Mouse (Mus musculus): Measurements from ENCODE around the gene Lrrc23. TPM values are rescaled to one million over a fixed set of nuclear protein-coding genes. Genes with fewer than 3 reads are reported as not detected.
"Not testable (repeated sequence)": the region's sequence is repeated elsewhere in the genome, so short reads cannot be mapped to it uniquely, and the experiment has no call there.

The Lrrc23 gene
- total RNA-seq (2014; fragmentation: Nextera tagmentation) (not detected in 2 replicates), total RNA-seq (2017) (0.98 TPM in 1 of 2 replicates, not detected in the other)

DNA sequence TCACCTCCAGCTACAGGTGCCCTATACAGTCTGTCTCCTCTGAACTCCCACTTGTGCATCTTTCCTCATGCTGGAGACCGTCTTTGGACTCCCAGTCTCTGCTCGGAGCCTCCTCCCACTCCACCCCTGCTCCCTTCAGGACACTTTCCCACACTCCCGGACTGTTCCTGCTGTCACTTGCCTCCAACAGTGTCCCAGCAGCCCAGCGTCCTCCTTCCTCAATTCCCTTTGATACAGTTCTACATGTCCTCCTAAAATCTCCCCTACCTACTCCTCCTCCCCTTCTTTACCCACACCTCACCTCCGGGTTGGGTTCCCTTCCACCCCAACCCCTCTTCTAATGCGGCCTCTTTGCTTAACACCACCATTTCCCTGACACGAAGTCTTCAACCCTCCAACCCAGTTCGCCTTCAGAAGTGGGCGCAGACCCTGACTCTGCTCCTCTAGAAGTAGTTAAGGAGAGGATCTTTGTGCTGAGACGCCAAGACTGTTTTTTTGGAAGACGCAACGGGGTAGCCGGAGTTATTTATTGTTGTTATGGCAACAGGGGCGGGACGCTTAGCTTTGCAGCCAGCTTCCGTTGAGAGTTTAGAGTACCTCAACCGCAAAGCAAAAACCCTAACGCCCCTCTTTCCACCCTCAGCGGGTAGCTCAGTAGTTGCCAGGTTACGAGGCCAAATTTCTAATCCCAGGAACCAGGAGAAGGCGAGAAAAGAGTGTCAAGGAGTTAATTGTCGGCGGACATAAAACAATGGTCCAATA, at the start of gene Lrrc23:
TSS of gene Lrrc23 (minus strand) at position 506 of the 762 bp plus-strand sequence.
- peak; percentile 79 for ATAC-seq (replicated peaks; ENCODE audit: poor library complexity, severe bottlenecking)

DNA sequence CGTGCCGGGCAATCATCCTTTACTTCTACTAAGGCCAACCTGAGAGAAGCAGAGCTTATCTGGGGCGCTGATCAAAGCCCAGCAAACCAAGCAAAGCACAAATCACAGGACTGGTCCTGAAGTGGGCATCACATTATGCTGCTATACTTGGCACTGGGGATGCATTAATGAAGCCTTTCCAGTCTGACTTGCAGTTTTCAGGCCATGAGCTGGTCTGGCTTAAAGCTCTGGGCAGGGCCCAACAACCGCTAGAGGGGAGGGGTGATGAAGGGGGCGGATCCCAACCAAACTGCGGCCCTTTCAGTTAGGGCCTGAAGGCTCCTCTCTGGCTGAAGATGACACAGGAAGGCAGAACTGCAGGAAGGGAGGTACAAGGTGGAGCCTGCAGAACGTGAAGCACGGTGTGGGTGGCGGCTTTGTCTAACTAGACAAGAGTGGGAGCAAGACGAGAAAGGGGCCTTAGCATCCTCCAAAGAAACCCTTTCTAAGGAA, 48.6 kb upstream of the Lrrc23 start:
- peak; percentile 43 for ATAC-seq (replicated peaks; ENCODE audit: poor library complexity, severe bottlenecking)

GRCm38 (mm10) chr6:124822049-124822448, 42.5 kb upstream of the Lrrc23 start:
- no peak for ATAC-seq (replicated peaks; ENCODE audit: poor library complexity, severe bottlenecking)

DNA sequence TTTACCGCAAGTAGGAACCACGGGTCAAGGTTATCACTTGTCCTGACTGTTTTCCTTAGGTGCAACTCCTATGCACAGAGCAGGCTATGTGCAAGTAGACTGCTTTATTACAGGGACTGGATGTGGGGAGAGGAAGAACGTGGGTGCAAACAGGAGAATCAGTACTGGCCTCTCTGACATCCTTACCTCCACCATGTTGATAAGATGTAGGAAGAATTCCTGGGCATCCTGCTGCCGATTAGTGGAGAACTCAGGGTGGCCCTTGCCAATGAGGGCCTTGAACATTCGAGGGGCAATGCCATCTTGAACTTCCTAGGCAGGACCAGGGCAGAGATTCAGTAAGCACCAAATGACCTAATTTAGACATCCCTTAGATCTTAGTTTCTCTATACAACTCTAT, 41.4 kb upstream of the Lrrc23 start:
- no peak for ATAC-seq (replicated peaks; ENCODE audit: poor library complexity, severe bottlenecking)

- ATAC-seq (replicated peaks; ENCODE audit: poor library complexity, severe bottlenecking): peak; percentile 82
Observed at GRCm38 (mm10) chr6:124817971-124818370, 38.4 kb upstream of the Lrrc23 start.

DNA sequence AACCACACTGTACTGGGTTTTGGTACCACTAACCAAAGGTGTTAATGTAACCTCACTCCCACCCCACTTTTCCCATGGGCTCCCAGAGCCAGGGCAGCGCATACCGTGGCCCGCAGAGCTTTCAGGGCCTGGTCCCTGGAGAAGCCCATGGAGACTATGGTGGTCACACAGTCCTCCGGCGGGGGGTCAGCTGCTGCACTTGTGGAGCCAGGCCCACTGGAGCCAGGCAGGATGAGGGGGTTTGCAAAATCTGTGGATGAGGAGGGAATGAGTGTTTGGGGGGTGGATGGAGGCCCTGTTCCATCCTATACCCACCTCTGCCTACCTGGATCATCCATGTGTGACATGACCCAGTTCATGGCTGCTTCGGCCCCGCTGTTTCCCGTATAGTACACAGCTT, 38.0 kb upstream of the Lrrc23 start:
- no peak for ATAC-seq (replicated peaks; ENCODE audit: poor library complexity, severe bottlenecking)

GRCm38 (mm10) chr6:124817125-124817524, 37.6 kb upstream of the Lrrc23 start:
- no peak for ATAC-seq (replicated peaks; ENCODE audit: poor library complexity, severe bottlenecking)

DNA sequence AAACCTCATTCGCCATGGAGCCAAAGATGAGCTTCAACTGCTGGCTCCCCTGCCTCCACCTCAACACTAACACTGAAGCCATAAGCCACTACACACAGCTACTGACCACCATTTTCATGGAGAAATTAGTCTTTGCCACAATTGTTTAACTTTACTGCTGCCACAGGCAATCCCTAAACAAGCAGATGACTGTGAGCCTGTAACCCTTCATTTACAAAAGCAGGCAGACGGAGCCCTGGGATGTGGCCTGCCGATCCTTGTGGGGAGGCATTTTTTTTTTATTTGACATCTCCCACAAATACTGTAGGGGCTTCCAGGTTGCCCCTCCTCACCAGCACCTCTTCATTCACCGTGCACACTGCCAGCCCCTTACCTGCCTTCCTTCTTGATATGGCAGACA, 37.1 kb upstream of the Lrrc23 start:
- no peak for ATAC-seq (replicated peaks; ENCODE audit: poor library complexity, severe bottlenecking)

DNA sequence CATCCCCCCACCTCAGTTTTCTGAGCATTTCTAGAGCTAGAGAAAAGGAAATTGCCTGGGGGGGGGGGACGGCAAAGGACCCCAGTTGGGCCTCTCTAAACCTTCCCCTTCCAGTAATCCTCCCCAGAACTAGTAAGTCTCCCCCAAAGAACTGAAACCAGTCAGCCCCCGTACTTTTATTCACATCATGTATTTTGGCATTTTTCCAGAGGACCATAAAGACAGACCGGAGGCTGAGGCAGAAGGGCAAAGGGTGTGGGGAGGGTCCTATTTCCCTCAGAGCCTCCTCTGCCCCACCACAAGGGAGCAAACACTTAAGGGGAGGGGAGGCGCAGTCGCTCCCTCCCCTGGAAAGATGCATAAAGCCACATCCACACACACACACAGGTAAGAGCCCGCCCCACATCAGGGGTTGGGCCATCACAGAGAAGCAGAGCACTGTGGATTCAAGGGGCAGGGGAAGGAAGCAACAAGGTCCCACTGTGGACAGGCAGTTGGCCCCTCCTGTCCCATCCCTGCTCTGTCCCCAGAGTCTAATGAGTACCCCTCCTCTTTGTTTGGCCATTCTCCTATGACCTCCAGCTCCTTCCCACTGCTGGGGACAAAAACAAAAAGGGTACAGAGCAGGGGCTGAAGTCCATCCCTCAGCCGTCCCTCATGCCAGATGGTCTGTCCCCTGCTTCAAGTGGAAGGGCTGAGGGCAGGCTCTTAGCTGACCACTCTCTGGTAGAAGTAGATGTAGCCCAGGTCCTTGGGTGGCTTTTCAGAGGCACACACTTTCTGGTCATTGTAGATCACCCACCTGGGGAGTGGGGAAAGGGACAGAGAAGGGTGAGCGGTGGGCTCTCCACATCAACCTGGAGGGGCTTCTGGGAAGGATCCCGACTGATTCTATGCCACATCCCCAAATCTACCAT, 35.6 kb upstream of the Lrrc23 start:
- ATAC-seq (replicated peaks; ENCODE audit: poor library complexity, severe bottlenecking): no peak

DNA sequence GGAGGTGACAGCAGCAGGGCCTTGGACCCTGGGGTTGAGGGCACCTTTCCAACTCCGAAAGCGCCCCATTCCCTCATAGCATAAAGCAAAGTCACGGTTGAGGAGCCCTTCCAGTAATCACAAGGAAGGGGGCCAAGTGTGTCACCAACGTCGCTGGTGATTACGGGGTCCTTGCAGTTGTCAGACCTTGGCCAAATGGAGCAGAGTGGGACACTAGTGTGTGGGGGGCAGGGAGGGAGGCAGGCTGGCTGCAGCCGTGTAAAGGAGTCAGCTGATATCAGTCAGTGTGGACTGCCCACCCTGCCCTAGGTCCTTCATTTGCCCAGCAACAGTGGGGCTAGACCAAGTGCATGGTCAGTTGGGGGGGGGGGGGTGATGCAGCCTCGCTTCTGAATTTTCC, 34.9 kb upstream of the Lrrc23 start:
- no peak for ATAC-seq (replicated peaks; ENCODE audit: poor library complexity, severe bottlenecking)

GRCm38 (mm10) chr6:124813933-124814332, 34.4 kb upstream of the Lrrc23 start, which contains the start of gene Tpi1:
Gene Tpi1, minus strand, starts transcription at chr6:124814296.
- ATAC-seq (replicated peaks; ENCODE audit: poor library complexity, severe bottlenecking): peak; percentile 64

DNA sequence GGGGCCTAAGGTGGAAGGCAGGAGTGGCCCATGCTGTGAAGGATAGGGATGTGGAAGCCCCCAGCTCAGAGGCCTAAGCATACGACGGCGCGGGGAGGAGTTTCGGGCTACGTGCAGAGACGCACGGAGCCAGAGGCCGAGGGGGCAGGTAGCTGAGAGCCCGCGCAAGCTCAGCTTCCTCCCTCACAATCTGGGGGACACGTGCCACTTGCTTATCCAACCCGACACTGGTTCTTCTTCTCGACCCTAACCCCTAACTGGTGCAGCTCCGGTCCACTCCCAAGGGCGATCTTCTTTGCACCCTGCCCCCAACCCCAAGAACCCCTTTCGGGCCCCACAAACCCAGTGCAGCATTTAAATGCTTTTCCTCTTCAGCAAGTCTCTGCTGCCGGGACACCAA, 34.0 kb upstream of the Lrrc23 start:
- peak; percentile 25 for ATAC-seq (replicated peaks; ENCODE audit: poor library complexity, severe bottlenecking)

DNA sequence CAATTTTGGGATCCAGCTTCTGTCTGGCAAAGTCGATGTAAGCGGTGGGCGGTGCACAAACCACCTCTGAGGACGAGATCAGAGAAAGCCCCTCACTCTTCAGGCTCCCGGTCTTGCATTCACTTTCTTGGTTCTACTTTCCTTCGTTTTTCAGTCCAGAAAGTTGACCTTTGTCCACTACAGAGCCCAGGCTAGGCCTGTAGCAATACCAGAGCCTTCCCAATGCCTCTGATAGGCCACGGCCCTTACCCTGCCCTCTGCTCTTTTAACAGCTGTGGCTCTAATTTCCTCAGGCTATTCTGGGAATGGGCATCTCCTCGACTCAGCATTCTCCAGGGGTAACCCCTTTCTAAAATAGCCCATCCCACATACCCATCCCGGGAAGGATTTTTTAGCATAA, 33.3 kb upstream of the Lrrc23 start:
- ATAC-seq (replicated peaks; ENCODE audit: poor library complexity, severe bottlenecking): no peak

- no peak for ATAC-seq (replicated peaks; ENCODE audit: poor library complexity, severe bottlenecking)
Observed at GRCm38 (mm10) chr6:124811701-124812560, 32.4 kb upstream of the Lrrc23 start.

DNA sequence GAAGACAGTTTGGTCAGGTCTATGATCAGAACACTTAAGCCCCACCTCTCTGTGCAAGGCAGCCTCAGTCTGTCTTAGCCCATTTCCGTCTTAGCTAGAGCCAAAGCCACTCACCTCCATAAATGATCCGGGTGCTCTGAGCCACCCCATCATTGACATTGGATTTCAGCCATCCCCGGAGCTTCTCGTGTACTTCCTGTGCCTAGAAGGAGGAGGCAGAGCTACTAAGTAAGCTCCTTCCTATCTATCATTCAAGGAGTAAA, 31.8 kb upstream of the Lrrc23 start:
- no peak for ATAC-seq (replicated peaks; ENCODE audit: poor library complexity, severe bottlenecking)

DNA sequence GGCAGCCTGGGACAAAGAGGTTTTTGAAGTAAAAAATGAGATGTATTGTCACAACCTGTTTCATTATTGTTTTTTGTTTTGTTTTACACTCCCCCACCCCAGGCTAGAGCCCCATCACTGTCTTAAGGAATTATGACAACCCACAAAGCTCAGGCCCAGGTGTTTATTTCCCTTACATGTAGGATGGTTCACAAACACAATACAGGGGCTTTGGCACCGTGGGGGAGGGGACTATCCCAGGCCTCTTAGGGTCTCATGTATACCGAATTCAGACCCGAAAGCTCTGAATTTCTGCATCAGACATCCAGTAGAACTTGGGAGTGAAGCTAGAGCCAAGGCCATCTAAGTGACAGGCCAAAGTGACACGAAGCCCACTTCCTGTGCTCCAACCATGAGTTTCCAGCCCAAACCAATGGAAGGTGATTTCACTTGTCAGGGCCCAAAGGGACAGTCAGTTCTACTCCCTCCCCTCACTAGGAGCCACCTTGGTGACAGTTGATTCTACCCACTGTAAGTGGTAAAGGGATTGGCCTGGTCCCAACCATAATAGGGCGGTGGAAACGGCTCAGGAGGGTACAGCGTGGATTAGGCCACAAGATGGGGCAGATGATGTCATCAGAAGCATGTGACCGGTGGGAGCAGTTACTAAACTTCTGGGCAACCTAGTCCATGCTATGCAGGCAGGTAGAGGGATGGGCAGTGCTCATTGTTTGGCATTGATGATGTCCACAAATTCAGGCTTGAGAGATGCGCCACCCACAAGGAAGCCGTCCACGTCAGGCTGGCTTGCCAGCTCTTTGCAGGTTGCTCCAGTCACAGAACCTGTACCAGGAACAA, 31.3 kb upstream of the Lrrc23 start:
- not testable (repeated sequence) for ATAC-seq (replicated peaks; ENCODE audit: poor library complexity, severe bottlenecking)

DNA sequence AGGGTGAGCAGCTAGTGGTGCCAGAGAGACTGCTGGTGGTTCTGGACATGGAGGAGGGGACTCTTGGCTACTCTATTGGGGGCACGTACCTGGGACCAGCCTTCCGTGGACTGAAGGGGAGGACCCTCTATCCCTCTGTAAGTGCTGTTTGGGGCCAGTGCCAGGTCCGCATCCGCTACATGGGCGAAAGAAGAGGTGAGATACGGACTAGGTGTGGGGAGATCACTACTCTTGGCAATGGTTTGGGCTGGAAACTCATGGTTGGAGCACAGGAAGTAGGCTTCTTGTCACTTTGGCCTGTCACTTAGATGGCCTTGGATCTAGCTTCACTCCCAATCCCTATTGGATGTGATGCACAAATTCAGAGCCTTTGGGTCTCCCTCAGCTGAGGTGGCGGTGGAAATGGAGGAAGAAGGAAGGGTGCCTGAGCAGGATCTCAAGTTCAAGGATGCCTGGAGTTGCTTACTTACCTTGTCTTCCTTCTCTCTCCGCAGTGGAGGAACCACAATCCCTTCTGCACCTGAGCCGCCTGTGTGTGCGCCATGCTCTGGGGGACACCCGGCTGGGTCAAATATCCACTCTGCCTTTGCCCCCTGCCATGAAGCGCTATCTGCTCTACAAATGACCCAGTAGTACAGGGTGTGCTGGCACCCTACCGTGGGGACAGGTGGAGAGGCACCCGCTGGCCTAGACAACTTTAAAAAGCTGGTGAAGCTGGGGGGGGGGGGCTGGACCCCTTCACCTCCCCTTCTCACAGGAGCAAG, 30.4 kb upstream of the Lrrc23 start:
- ATAC-seq (replicated peaks; ENCODE audit: poor library complexity, severe bottlenecking): no peak

DNA sequence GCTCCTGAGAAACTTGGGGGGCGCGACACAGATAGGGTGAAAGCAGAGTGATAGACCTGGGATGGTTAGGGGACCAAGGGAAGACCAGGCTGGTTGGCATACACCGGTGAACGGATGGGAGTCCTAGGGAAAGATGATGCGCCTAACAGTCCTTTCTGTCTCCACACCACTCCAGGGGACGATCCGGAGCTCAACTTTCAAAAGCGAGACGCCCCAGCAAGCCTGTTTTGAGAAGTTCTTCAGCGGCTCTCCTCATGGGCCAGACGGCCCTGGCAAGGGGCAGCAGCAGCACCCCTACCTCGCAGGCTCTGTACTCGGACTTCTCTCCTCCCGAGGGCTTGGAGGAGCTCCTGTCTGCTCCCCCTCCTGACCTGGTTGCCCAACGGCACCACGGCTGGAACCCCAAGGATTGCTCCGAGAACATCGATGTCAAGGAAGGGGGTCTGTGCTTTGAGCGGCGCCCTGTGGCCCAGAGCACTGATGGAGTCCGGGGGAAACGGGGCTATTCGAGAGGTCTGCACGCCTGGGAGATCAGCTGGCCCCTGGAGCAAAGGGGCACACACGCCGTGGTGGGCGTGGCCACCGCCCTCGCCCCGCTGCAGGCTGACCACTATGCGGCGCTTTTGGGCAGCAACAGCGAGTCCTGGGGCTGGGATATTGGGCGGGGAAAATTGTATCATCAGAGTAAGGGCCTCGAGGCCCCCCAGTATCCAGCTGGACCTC, 29.7 kb upstream of the Lrrc23 start:
- ATAC-seq (replicated peaks; ENCODE audit: poor library complexity, severe bottlenecking): peak; percentile 40
